Mouse (Mus musculus): Measurements from ENCODE around the gene Mcu. TPM values are rescaled to one million over a fixed set of nuclear protein-coding genes. Genes with fewer than 3 reads are reported as not detected.

Mcu gene
- total RNA-seq, 1 experiment from 2014 or later: 17.7 TPM

GRCm38 (mm10) chr10:59547426-59547825, 69.1 kb downstream of the Mcu start:
- ATAC-seq (ENCODE audit: extremely low read depth, insufficient number of reproducible peaks, low FRiP score, poor library complexity, severe bottlenecking): no peak

GRCm38 (mm10) chr10:59545169-59545568, 71.3 kb downstream of the Mcu start:
- ATAC-seq (ENCODE audit: extremely low read depth, insufficient number of reproducible peaks, low FRiP score, poor library complexity, severe bottlenecking): no peak

- ATAC-seq (ENCODE audit: extremely low read depth, insufficient number of reproducible peaks, low FRiP score, poor library complexity, severe bottlenecking): no peak
Measured at GRCm38 (mm10) chr10:59543351-59543750, 73.1 kb downstream of the Mcu start.

- ATAC-seq (ENCODE audit: extremely low read depth, insufficient number of reproducible peaks, low FRiP score, poor library complexity, severe bottlenecking): no peak
Measured at GRCm38 (mm10) chr10:59541466-59541865, 75.0 kb downstream of the Mcu start.

GRCm38 (mm10) chr10:59540596-59540995, 75.9 kb downstream of the Mcu start:
- ATAC-seq (ENCODE audit: extremely low read depth, insufficient number of reproducible peaks, low FRiP score, poor library complexity, severe bottlenecking): no peak

GRCm38 (mm10) chr10:59540081-59540480, 76.4 kb downstream of the Mcu start:
- ATAC-seq (ENCODE audit: extremely low read depth, insufficient number of reproducible peaks, low FRiP score, poor library complexity, severe bottlenecking): no peak

- ATAC-seq (ENCODE audit: extremely low read depth, insufficient number of reproducible peaks, low FRiP score, poor library complexity, severe bottlenecking): no peak
Measured at GRCm38 (mm10) chr10:59539533-59539875, 77.0 kb downstream of the Mcu start.

GRCm38 (mm10) chr10:59538767-59539532, 77.5 kb downstream of the Mcu start:
- ATAC-seq (ENCODE audit: extremely low read depth, insufficient number of reproducible peaks, low FRiP score, poor library complexity, severe bottlenecking): no peak

GRCm38 (mm10) chr10:59538063-59538462, 78.4 kb downstream of the Mcu start:
- ATAC-seq (ENCODE audit: extremely low read depth, insufficient number of reproducible peaks, low FRiP score, poor library complexity, severe bottlenecking): no peak

GRCm38 (mm10) chr10:59537579-59537978, 78.9 kb downstream of the Mcu start:
- ATAC-seq (ENCODE audit: extremely low read depth, insufficient number of reproducible peaks, low FRiP score, poor library complexity, severe bottlenecking): no peak

- ATAC-seq (ENCODE audit: extremely low read depth, insufficient number of reproducible peaks, low FRiP score, poor library complexity, severe bottlenecking): no peak
Measured at GRCm38 (mm10) chr10:59532256-59532655, 84.2 kb downstream of the Mcu start.

GRCm38 (mm10) chr10:59527819-59528218, 88.7 kb downstream of the Mcu start:
- ATAC-seq (ENCODE audit: extremely low read depth, insufficient number of reproducible peaks, low FRiP score, poor library complexity, severe bottlenecking): no peak

- no peak for ATAC-seq (ENCODE audit: extremely low read depth, insufficient number of reproducible peaks, low FRiP score, poor library complexity, severe bottlenecking)
Measured at GRCm38 (mm10) chr10:59527311-59527710, 89.2 kb downstream of the Mcu start.

GRCm38 (mm10) chr10:59524675-59525074, 91.8 kb downstream of the Mcu start:
- no peak for ATAC-seq (ENCODE audit: extremely low read depth, insufficient number of reproducible peaks, low FRiP score, poor library complexity, severe bottlenecking)

GRCm38 (mm10) chr10:59523826-59524331, 92.6 kb downstream of the Mcu start:
- no peak for ATAC-seq (ENCODE audit: extremely low read depth, insufficient number of reproducible peaks, low FRiP score, poor library complexity, severe bottlenecking)

GRCm38 (mm10) chr10:59520701-59521100, 95.8 kb downstream of the Mcu start:
- no peak for ATAC-seq (ENCODE audit: extremely low read depth, insufficient number of reproducible peaks, low FRiP score, poor library complexity, severe bottlenecking)

- ATAC-seq (ENCODE audit: extremely low read depth, insufficient number of reproducible peaks, low FRiP score, poor library complexity, severe bottlenecking): no peak
Measured at GRCm38 (mm10) chr10:59519411-59519810, 97.1 kb downstream of the Mcu start.

GRCm38 (mm10) chr10:59517201-59517600, 99.3 kb downstream of the Mcu start:
- no peak for ATAC-seq (ENCODE audit: extremely low read depth, insufficient number of reproducible peaks, low FRiP score, poor library complexity, severe bottlenecking)

- ATAC-seq (ENCODE audit: extremely low read depth, insufficient number of reproducible peaks, low FRiP score, poor library complexity, severe bottlenecking): no peak
Measured at GRCm38 (mm10) chr10:59514739-59515464, 101.6 kb downstream of the Mcu start.

- ATAC-seq (ENCODE audit: extremely low read depth, insufficient number of reproducible peaks, low FRiP score, poor library complexity, severe bottlenecking): no peak
Measured at GRCm38 (mm10) chr10:59512173-59512572, 104.3 kb downstream of the Mcu start.
